Mouse (Mus musculus) left cerebral cortex, adult 2 months (tissue): ENCODE data around the gene Ttc21a. TPM values are rescaled to one million over a fixed set of nuclear protein-coding genes. Genes with fewer than 3 reads are reported as not detected.

Experiments
- DNase-seq, 2 experiments: peaks; one replicate each; pipeline ENCODE4 v3.0.0; 2021 to 2022; ENCODE audit warnings: low spot score in 2 of 2, mixed read lengths in 1 of 2; ENCODE audit errors: extremely low spot score in 1 of 2
- H3K27ac ChIP-seq: fragments of 200-600 bp; 2 replicates; pipeline ENCODE4 v1.8.1; 2022
- H3K4me3 ChIP-seq: fragments of 200-600 bp; 2 replicates; pipeline ENCODE4 v1.8.1; 2022
- CTCF ChIP-seq: fragments of 200-600 bp; IDR thresholded peaks from 2 replicates; pipeline ENCODE4 v1.8.1; 2022; ENCODE audit warnings: antibody characterized with exemption, mild to moderate bottlenecking, moderate library complexity
- intact Hi-C: fragments of 180-260 bp; cut with DNase I; formaldehyde crosslinking; loops from one replicate; pipeline ENCODE4 v1.15.1; 2025
- total RNA-seq, 2 experiments: library from RNA; stranded (reverse); gene quantifications; 2 replicates each; pipeline ENCODE4 v1.2.3; 2021

Gene Ttc21a
- total RNA-seq, 2 experiments from 2014 or later, result 0.45 to 0.77 TPM

GRCm38 (mm10) chr9:119993092-119993844 lies 55.9 kb downstream of the Ttc21a start:
- intact Hi-C loops, result no loop called here
- TF ChIP-seq CTCF, result no peak
- no peak overlapping the region for H3K4me3 ChIP-seq
- DNase-seq, result no peak
- no peak overlapping the region for H3K27ac ChIP-seq

- TF ChIP-seq CTCF, result no peak
Observed at GRCm38 (mm10) chr9:119994207-119994606, 56.8 kb downstream of the Ttc21a start.

GRCm38 (mm10) chr9:119996080-119996479 lies 58.7 kb downstream of the Ttc21a start:
- Histone ChIP-seq H3K4me3 (no peak overlapping the region), H3K27ac (no peak overlapping the region)
- no peak for DNase-seq
- intact Hi-C loops, result no loop called here
- TF ChIP-seq CTCF, result no peak

More at GRCm38 (mm10) chr9:119994207-119994606, 56.8 kb downstream of the Ttc21a start:
- no peak for DNase-seq
- H3K27ac ChIP-seq, result no peak overlapping the region
- intact Hi-C loops, result no loop called here
- H3K4me3 ChIP-seq, result no peak overlapping the region

DNA sequence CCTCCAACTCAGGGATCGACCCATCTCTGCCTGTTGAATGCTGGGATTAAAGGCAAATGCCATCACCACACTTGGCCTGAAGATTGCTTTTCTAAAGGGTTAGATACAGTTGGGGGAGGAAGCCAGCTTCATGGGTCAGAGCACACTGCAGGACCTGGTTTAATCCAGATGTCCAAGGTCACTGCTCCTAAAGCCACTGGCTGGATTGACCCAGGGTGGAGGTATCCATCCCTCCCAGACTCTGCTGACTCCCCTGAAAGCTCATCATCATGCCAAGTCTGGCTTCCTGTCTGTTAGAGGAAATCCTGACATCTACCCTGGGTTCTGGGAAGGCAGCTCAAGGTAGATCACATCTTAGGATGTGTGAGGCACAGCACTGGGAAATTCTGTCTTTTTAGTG lies 61.4 kb downstream of the Ttc21a start:
- no peak overlapping the region for H3K4me3 ChIP-seq
- no peak overlapping the region for H3K27ac ChIP-seq
- intact Hi-C loops, result no loop called here
- no peak for TF ChIP-seq CTCF
- DNase-seq, result no peak

GRCm38 (mm10) chr9:119999636-120000035 lies 62.2 kb downstream of the Ttc21a start:
- no peak for TF ChIP-seq CTCF
- intact Hi-C loops, result loop anchor here (2.0 kb wide), 1 partner anchor 13 kb away; no protein-coding TSS in a partner anchor
- no peak for DNase-seq
- Histone ChIP-seq H3K4me3 (no peak overlapping the region), H3K27ac (no peak overlapping the region)

- intact Hi-C loops, result loop anchor here (2.0 kb wide), 1 partner anchor 14 kb away; no protein-coding TSS in a partner anchor
- no peak for TF ChIP-seq CTCF
- H3K27ac ChIP-seq, result no peak overlapping the region
- H3K4me3 ChIP-seq, result no peak overlapping the region
- DNase-seq, result no peak
Observed at GRCm38 (mm10) chr9:120000761-120001160, 63.4 kb downstream of the Ttc21a start.

DNA sequence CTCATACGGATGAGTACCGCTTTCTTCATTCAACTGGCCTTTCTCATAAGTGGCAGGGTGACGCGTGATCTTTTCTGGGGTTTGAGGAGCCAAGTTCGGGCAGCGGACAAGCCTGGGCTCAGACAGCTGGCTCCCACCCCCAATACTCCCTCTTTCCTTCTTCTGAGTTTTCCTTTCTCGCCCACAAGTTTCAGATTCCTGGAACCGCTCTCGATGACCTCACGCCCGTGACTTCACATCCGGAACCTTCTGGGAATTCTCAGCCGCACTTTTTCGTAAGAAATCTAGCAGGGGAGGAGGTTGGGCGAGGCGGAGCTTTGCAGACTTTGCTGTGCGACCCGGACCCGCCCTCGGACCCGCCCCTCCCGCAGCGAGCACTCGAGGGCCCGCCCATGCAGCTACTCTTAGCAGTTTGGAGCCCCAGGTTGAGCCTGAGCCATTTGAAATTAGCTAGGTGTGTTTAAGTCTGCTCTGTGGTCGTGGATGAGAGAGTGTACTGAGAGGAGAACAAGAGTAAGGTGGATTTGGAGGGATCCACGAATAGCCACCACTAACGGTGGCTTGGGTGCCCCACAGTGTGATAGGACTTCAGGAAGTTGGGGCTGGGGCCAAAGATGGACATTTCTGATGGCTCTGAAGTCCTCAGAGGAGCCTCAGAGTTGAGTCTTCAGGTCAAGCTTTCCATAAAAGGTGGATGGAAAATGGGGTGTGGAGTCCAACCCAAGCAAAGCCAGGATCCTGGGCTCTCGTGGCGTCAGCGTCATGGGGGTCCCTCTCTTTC lies 64.7 kb downstream of the Ttc21a start:
- TF ChIP-seq CTCF, result no peak
- DNase-seq, result peak; percentile 69 to 72
- intact Hi-C loops, result loop anchor here (2.0 kb wide), 1 partner anchor 15 kb away; no protein-coding TSS in a partner anchor
- Histone ChIP-seq H3K4me3 (peak overlapping the region; percentile 28), H3K27ac (no peak overlapping the region)

DNA sequence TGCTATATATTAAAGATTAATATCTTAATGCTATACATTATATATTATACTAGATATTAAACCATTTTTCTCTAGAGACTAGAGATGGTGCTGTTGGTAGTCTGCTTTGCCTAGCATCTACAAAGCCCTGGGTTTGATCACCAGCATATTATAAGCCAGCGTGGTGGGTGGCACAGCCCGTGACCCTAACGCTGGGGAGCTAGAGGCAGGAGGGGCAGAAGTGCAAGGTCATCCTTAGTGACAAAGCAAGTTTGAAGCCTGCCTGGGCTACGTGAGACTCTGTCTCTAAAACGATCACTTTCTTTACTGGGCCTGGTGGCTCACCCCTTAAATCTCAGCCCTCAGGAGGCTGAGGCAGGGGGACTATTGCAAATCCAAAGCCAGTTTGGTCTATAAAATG lies 65.5 kb downstream of the Ttc21a start:
- intact Hi-C loops, result no loop called here
- no peak overlapping the region for H3K27ac ChIP-seq
- no peak overlapping the region for H3K4me3 ChIP-seq
- DNase-seq, result no peak
- TF ChIP-seq CTCF, result no peak

DNA sequence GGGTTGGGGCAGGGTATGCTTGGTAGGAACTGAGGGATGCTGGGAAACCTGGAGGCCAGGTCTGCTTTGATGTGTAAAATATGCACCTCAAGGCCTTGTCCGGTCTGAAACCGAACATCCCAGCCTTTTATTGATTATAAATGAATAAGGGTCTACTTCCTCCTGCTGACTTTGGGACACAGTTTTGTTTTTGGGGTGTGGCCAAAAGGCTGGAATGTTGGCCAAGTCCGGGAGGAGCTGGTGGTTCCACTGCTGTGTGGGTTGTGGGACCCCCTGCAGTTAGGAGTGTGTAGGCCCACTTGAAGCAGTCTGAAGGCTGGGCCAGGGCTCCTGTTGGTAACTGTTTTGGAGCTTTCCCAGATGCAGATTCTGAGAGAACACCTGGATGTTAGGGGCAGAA lies 68.5 kb downstream of the Ttc21a start:
- DNase-seq, result no peak
- TF ChIP-seq CTCF, result no peak
- Histone ChIP-seq H3K4me3 (no peak overlapping the region), H3K27ac (no peak overlapping the region)
- intact Hi-C loops, result no loop called here

DNA sequence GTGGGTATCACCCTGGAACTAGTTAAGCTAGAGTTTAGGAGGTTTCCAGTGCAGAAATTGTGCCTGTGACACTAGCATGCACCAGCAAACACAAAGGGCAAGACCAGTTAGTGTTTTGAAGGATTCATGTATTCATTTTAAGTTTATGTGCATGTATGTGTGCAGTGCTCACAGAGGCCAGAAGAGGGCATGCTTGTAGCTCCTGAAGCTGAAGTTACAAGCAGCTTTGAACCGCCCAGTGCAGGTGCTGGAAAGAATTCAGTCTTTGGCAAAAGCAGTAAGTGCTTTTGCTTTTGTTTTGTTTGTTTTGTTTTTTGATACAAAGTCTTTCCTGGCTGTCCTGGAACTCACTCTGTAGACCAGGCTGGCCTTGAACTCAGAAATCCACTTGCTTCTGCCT lies 70.4 kb downstream of the Ttc21a start:
- DNase-seq, result no peak
- peak; percentile 8; the same call in 1 of the 2 replicates for TF ChIP-seq CTCF
- no peak overlapping the region for H3K27ac ChIP-seq
- H3K4me3 ChIP-seq, result no peak overlapping the region
- intact Hi-C loops, result no loop called here

DNA sequence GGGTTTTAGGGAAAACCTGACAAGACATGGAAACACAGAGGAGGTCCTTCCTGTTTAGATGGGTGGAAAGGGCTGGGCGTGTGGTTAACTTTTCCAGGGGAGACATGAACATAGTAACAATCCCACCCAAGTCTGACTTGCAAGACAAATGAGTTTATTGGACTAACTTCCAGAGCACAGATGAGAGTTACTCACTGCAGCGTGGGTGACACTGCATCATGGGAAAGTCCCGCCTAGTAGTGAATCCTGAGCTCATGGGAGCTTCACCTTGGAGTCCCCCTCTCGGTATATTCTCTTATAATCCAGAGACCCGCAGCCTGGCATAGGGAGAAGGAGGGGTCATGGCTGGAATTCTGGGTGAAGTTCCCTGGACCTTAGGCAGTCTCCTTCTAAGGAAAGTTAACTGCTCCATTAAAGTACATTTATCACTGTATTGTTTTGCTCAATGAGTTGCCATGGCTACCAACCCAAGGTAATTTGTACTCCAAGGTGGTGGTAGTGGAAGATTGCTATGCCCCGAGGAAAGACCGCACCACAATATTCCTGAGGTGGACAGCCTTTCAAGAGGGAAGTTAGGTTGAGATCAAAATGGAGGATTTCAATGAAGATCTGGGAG lies 71.9 kb downstream of the Ttc21a start:
- intact Hi-C loops, result no loop called here
- no peak for TF ChIP-seq CTCF
- Histone ChIP-seq H3K4me3 (no peak overlapping the region), H3K27ac (no peak overlapping the region)
- DNase-seq, result no peak

DNA sequence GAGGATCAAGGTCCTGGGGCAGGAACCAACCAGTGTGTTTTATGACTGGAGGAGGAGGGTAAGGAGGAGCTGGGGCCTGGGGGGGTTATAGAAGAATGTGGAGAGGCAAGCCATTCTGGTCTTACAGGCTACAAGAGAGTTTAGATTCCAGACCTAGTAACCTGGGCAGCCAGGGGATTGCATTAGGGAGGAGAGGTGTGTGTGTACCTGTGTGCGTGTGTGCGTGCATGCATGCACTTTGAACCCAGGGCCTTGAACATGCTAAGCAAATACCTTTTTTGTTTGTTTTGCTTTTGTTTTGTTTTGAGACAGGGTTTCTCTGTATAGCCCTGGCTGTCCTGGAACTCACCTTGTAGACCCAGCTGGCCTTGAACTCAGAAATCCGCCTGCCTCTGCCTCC lies 72.5 kb downstream of the Ttc21a start:
- TF ChIP-seq CTCF, result no peak
- Histone ChIP-seq H3K27ac (no peak overlapping the region), H3K4me3 (no peak overlapping the region)
- intact Hi-C loops, result no loop called here
- no peak for DNase-seq
